Mouse (Mus musculus): ENCODE results near the gene Psma3.

- TF ChIP-seq CTCF (conservative IDR thresholded peaks at IDR 0.05; ENCODE audit: insufficient read depth, insufficient read length, low read depth, low read length), result peak; percentile 75
- TF ChIP-seq POLR2A (IDR thresholded peaks at IDR 0.05; ENCODE audit: low read depth, low read length), result no peak
Measured at GRCm38 (mm10) chr12:70969485-70970184, 4.8 kb upstream of the Psma3 start.

Measured in kidney, adult 2 months (tissue).